Mouse (Mus musculus) T-helper 17 cell (primary cell): Measurements from ENCODE around the gene Dnah10.

Experiments
- in situ Hi-C, 2 experiments: fragments of 300-600 bp; cut with MboI, MseI; formaldehyde crosslinking; loops; 1 replicate in 1 of 2; 2 replicates in 1 of 2; pipeline ENCODE4 v1.15.1; 2025; ENCODE audit warnings: high pct_unique_total_duplicates in 2 of 2

The Dnah10 gene

DNA sequence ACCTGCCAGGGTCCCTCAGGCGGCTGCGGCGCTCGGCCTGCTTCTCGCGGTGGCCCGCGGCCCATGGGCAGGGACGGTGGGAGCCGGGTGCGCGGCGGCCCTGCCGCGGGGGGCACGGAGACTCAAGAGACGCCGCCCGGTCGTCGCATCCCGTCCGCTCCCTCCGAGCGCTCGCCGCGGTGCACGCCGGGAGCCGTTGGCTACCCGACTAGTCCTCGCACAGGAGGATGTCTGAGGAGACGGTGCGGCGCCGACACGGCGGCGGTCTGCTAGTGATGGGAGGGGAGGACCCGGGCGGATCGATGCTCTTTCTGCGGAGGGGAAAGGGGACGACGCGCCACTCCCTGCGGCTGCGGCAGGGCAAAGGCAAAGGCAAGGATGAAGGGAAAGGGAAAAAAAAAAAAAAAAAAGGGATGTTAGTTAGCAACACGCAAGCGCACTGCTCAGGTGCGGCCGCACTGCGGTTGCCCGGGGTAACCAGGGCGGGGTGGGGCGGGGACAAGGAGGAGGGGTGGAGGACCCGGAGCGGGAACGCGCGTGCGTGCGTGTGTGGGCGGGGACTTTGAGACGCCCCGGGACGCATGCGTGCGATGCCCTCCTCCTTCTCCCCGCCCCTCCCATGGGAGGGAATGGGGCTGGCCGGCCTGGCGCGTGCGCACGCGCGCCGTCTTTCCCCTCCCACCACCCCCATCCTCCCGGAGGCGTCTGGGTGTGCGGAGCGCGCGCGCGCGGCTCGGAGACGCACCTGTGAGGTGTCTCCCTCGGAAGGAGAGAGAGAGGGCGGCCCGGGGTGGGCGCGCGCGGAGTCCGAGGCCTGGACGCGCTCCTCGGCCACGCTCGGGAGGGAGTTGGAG, 137.4 kb downstream of the Dnah10 start, which contains the start of the genes Ccdc92 and Zfp664:
Gene Ccdc92 (minus strand): TSS at position 412 of the 854 bp plus-strand sequence.
Gene Zfp664 (plus strand): TSS at position 679 of the 854 bp plus-strand sequence.
- in situ Hi-C loops, result loop anchor here in 1 of 2 experiments (5.0 kb wide), 1 partner anchor 260 kb away; no protein-coding TSS in a partner anchor

DNA sequence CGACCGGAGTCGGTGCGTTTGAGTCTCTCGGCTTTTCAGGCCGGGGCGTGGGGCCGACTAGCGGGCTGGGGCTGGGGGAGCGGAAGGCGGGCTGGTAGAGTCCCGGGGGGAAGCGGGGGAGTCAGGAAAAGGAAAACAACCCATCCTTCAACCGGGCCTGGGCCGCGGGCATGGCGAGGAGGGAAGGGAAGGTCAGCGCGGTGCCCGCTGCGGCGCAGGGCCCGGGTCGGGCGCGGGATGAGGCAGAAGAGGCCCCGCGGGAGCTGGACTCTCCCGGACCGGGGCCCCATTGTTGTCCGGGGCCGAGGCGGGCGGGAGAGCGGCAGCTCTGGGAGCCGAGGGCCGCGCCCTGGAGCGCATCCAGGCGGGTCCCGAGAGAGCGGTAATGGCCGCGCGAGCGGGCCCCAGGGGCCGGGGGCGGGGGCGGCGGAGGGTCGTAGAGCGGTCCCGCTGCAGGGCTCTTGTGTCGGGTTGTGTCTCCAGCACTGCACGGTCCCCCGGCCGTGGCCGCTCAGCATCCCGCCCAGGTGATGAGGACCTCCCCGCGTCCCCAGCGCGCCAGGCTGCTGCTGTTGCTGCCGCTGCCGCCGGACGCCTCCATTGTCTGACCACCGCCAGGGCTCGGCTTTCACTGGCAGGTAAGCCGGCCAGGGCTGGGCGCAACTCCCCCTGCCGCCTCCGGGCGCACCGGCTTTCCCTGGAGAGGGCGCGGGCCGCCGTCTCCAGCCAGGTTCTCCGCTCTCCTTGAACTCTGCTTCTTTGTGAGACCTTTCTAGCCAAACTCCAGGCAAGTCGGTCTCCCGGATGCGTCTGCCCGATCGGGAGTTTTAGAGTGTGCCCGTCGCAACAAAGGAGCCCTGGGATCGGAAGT, 138.2 kb downstream of the Dnah10 start:
- in situ Hi-C loops, result loop anchor here in 1 of 2 experiments (5.0 kb wide), 1 partner anchor 261 kb away; no protein-coding TSS in a partner anchor

GRCm38 (mm10) chr5:124868981-124869380, 144.1 kb downstream of the Dnah10 start:
- in situ Hi-C loops, result no loop called here

GRCm38 (mm10) chr5:124872033-124872432, 147.1 kb downstream of the Dnah10 start:
- in situ Hi-C loops, result loop anchor here in 1 of 2 experiments (10.0 kb wide), 1 partner anchor 267 kb away; no protein-coding TSS in a partner anchor

GRCm38 (mm10) chr5:124873096-124873495, 148.2 kb downstream of the Dnah10 start:
- in situ Hi-C loops, result loop anchor here in 1 of 2 experiments (10.0 kb wide), 1 partner anchor 268 kb away; no protein-coding TSS in a partner anchor

- in situ Hi-C loops, result loop anchor here in 1 of 2 experiments (10.0 kb wide), 1 partner anchor 269 kb away; no protein-coding TSS in a partner anchor
Measured at GRCm38 (mm10) chr5:124873890-124874601, 149.2 kb downstream of the Dnah10 start.

DNA sequence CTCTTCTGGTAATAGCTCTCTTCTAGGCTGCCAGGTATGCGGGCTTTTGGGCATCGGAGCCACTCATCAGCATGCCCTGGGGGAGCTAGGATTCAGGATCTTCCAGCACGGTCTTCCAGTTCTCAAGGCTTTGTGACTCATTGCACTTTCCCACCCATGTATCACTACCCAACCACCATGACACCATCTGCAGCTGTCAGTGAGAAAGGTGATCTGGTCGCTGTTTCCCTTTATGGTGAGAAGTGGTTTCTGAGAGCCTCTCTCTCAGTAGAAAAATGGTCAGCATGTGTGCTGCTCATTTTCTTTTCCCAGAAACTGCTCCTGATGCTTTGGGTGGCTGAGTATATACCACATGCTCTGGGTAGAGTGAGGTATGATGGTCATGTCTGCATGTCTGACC, 154.4 kb downstream of the Dnah10 start:
- in situ Hi-C loops, result loop anchor here in 1 of 2 experiments (10.0 kb wide), 1 partner anchor 274 kb away; no protein-coding TSS in a partner anchor

DNA sequence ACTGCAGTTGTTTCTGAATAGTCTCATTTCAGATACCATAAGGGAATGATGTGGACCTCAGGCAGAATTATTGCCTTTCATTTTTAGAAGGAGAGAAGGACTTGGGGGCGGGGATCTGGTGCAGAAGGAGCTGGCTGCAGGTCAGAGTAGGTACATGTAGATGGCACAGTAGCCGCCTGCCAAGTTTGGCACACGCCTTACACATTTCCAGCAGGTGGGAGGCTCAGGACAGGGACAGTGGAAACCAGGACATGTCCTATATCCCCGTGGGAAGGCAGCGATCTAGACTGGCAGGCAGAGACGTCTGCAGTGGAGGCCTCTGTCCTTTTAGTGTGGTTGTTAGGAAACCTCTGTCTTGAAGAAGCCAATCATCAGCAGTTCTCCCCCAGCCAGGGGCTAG, 154.9 kb downstream of the Dnah10 start:
- in situ Hi-C loops, result loop anchor here in 1 of 2 experiments (10.0 kb wide), 1 partner anchor 275 kb away; no protein-coding TSS in a partner anchor

DNA sequence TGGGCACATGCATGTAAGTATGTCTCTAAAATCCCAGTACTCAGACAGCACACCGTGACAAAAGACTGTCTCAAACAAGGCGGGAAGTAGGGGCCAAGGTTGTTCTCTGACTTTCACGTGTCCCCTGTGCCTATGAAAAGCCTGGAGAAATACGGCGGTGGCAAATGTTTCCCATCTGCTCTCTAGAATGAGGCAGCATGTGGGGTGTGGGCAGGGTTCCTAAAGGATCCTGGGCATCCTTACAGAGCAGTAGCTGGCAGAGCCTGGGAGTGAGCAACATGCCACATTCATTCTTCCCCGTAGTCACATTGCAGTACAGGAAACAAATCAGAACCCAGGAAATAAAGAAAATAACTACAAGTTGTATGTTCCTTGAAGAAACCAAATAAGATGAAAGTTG, 159.0 kb downstream of the Dnah10 start:
- in situ Hi-C loops, result no loop called here
